Mouse (Mus musculus): ENCODE data around the gene Dennd1a. TPM values are rescaled to one million over a fixed set of nuclear protein-coding genes. Genes with fewer than 3 reads are reported as not detected.

Gene Dennd1a
- total RNA-seq, 2 experiments from 2014 or later: 77.6 to 82.6 TPM

DNA sequence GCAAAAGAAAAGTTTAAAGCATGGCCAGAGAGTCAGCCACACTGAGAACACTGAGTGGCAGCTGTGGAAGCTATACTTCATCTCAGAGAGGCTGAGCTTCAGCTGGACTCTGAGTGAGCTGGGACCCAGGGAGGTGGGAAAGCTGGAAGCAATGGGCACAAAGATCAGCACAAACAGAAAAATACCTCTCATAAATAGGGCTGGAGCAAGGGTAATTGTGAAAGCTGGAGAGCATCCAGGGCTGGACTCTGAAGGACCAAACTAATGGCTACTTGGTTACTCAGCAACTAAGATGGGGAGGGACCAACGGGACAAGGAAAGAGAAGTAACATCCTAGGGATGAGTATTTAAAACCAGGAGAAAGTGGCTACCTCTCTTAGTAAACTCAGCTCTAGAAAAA is 225.0 kb downstream of the Dennd1a start:
- peak in 1 of 2 experiments; percentile 13 for DNase-seq (ENCODE audit: low spot score in 2 of 2)

- no peak for DNase-seq (ENCODE audit: low spot score in 2 of 2)
Measured at GRCm38 (mm10) chr2:38061474-38061873, 225.7 kb downstream of the Dennd1a start.

DNA sequence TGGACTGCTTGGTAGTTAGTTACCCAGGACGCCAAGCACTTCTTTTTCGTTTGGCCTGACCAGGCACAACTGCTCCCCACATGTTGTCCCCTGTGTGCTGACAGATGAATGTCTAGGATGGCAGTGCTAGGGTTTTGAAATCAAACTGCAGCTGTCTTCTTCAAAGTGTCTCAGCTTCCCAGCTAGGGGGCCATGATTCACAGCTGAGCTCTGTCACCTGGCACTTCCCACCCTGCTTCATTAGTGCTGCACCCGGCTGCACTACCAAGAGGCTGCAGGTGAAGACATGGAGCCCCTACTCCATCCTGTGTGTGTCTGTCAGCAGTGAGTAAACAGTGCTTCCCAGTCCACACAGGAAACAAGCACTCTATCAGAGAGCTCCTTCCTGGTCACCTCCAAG is 234.8 kb downstream of the Dennd1a start:
- DNase-seq (ENCODE audit: low spot score in 2 of 2): no peak

DNA sequence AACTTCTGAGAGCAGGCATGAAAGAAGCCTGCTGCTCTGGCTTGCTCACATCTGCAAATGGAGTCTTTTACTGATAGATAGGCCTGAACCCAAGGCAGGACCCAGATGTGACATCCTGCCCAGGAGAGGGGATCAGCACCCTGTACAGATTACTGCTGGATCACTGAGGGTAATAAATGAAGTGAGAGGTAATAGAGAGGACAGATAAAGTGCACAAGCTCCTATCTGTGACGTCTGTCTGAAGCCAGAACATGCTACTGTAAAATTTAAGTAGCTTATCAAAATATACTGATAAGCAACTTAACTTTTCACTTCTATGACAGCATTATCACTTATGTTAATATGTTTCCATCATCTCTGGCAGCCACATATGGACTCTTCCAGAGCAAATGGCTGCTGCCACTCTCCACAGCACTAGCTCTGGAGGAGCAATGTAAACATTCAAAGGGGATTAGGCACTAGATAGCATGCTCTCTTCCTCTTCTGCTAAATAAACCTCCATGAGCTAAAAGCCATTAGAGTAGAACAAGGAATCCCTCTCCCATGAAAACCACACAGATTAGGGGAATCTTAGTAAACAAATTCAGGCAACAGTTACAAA is 235.6 kb downstream of the Dennd1a start:
- no peak for DNase-seq (ENCODE audit: low spot score in 2 of 2)

DNA sequence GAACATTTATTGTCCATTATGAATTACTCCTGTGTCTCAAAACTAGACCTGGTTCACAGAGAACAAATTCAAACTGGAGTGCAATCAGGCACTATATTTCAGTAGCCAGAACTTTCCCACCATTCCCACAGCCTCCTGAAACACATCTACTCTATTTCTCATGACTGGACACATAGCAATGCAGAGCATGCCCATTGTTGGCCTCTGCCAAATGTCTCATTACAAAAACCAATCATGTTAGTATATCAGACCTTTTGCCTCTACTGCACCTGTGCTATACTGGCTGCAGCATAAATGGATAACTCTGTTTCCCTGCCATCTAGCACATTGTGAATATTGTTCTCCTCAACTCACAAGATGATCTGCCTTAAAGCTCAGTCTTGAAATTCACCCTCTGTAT is 238.2 kb downstream of the Dennd1a start:
- DNase-seq (ENCODE audit: low spot score in 2 of 2): no peak

DNA sequence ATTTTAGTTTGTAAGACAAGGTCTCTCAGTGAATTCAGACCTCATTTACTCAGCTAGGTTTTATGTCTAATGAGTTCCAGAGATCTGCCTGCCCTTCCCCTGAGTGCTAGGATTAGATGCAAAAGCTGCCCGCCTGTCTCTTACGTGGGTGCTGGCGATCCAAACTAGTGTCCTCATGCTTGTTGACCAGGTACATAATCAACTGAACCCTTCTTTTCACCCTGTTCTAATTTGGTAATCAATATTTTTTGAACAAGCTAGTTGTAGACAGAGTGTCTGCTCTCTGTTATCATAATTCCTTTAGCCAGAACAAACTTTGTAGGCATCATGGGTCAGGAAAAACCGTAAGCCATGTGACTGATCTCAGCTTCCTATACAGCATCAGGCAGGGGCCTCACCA is 241.9 kb downstream of the Dennd1a start:
- DNase-seq (ENCODE audit: low spot score in 2 of 2): no peak

DNA sequence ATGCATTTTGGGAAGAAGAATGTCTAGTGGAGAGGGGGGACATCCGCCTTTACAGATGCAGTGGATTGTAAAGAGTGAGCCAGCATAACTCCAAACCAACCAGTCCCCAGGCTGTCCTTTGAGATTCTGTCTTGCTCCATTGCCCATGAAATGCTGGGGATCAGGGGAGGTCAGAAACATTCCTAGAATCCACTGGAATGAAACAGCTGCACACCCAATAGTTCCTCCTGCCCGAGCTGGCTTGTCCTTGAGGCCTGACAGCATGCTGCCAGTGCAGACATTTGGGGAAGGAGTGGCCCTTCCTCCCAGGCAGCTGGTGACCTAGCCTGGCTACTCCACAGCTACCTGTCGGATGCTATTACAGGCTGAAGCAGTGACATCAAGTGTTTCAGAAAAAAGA is 246.3 kb downstream of the Dennd1a start:
- no peak for DNase-seq (ENCODE audit: low spot score in 2 of 2)

DNA sequence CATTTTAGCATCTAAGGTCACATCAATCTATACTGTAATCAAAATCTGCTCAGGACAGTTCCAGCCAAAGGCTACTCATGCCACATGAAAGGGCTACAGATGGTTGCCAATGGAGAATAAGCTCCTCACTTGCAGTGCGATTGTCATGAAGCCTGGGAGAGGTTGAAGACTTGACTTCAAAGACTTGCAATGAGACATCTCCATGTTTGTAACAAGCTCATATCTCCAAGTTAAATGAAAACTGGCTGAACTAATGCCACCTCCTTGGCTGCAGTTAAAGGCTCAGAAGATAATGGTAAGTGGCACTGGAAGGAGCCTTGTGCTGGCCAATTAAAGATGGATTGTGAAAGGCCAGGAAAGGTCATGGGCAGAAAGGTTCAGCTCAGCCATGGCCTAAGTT is 247.6 kb downstream of the Dennd1a start:
- no peak for DNase-seq (ENCODE audit: low spot score in 2 of 2)

DNA sequence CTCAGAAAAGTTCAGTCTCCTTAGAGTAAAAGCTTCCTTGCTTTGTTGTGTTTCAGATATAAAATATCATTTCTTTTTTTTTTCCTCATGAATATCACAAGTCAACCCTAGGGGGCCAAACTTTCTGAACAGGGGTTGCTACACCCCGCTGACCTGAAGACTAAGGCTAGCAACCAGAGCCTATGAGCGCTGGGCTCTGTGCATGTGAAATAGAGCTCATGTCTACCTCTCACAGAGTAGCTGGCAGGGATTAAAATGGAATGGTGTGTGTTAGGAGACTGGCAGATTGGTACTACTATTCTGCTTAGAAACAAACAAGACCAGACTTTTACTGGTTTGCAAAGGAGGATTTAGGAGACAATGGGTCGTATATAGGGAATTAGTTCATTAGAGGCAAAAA is 258.9 kb downstream of the Dennd1a start:
- no peak for DNase-seq (ENCODE audit: low spot score in 2 of 2)

- DNase-seq (ENCODE audit: low spot score in 2 of 2): no peak
Measured at GRCm38 (mm10) chr2:38025615-38026014, 261.6 kb downstream of the Dennd1a start.

GRCm38 (mm10) chr2:38023741-38024130 is 263.5 kb downstream of the Dennd1a start:
- peak in 1 of 2 experiments; percentile 26 for DNase-seq (ENCODE audit: low spot score in 2 of 2)

DNA sequence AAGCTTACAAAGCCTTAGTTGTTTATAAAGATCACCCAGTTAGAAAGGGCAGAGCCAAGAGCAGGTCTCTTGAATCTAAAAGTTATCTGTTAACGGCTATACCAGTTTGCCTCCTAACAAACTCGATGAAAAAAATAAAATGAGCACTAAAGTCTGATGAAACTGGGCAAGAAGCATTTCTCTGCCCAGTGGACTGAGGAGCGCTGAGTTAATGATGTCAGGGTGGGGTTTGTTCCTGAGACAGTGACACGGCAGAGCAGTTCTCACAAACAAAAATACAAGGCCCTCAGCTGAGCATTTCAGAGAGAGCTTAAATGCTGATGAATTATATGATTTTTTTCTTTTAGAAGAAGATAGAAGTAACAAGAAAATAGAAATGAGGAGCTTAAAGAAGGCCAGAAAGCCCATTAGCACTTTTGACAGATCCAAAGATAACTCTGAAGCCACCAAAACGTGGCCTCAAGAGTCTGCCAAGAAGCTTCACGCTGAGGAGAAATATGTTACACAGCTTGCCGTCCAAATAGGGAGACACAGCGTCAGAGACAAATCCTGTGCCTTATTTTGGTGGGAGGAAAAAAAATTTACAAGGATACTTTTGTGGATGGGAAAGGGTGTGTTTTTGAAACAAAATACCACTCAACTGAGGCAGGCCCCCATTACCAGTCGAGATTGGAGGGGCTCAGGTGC is 264.0 kb downstream of the Dennd1a start:
- DNase-seq (ENCODE audit: low spot score in 2 of 2): peak in 1 of 2 experiments; percentile 40

GRCm38 (mm10) chr2:38021166-38021565 is 266.0 kb downstream of the Dennd1a start:
- no peak for DNase-seq (ENCODE audit: low spot score in 2 of 2)

- no peak for DNase-seq (ENCODE audit: low spot score in 2 of 2)
Measured at GRCm38 (mm10) chr2:38014702-38015101, 272.5 kb downstream of the Dennd1a start.

- peak; percentile 25 to 78 for DNase-seq (ENCODE audit: low spot score in 2 of 2)
Measured at GRCm38 (mm10) chr2:38013839-38014365, 273.3 kb downstream of the Dennd1a start.

DNA sequence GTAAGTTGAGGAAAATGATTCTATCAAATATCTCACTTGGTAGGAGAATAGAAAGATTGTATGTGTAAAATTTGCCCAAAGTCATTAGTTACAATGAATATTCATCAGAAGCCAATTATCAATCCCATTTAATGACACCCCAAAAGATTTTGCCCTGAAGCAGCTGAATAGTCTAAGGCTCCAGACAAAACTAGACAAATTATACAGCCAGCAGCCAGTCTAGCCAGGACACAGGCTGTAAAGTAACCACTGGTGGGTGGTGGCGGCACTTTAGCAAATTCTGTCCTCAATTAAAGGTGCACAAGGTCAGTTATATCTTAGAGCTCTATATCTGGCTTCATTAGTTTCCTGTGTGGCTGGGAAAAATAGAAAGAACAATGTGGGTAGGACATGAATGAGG is 280.0 kb downstream of the Dennd1a start:
- no peak for DNase-seq (ENCODE audit: low spot score in 2 of 2)

- no peak for DNase-seq (ENCODE audit: low spot score in 2 of 2)
Measured at GRCm38 (mm10) chr2:38003183-38003680, 284.0 kb downstream of the Dennd1a start.

- DNase-seq (ENCODE audit: low spot score in 2 of 2): no peak
Measured at GRCm38 (mm10) chr2:38001004-38001403, 286.2 kb downstream of the Dennd1a start.

DNA sequence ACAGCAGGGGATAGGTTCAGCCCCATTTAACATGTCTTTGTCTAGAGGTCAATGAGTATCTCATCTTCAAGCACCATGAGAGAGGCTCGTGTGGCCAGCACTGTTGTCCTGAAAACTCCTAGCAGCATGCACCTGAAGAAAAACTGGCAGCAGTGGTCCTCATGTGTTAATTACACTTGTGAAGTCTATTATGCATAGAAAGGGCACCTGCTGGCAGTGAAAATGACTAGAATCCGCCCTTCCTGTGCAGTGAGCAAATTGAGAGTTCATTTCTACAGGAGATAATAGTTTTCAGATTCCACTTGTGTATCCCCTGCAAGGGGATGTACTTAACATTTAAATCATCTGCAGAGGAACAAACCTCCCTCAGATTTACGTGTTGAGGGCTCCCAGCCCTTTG is 289.2 kb downstream of the Dennd1a start:
- no peak for DNase-seq (ENCODE audit: low spot score in 2 of 2)

- no peak for DNase-seq (ENCODE audit: low spot score in 2 of 2)
Measured at GRCm38 (mm10) chr2:37989091-37989490, 298.1 kb downstream of the Dennd1a start.

DNA sequence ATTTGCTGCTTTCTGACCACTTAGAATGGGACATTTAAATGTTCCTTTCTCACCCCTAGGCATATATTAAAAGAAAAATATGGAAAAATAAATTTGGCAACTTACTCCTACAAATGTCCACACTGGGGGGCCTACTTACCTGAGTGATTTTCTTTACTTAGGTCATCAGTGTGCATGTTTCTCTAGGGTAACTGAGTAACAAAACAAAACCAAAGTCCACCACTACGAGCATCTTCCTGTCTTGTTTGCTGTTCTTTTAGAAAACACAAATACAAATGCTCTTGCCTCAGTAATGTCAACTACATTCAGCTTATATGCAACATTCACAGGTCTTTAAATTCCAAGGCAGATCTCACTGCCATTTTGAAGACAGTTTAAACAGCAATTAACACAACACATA is 298.9 kb downstream of the Dennd1a start:
- no peak for DNase-seq (ENCODE audit: low spot score in 2 of 2)

GRCm38 (mm10) chr2:37985690-37986222 is 301.4 kb downstream of the Dennd1a start:
- peak in 1 of 2 experiments; percentile 36 for DNase-seq (ENCODE audit: low spot score in 2 of 2)

All from layer of hippocampus, adult 18-20 months (tissue).